Mouse (Mus musculus): ENCODE data around the gene Zfp423.

GRCm38 (mm10) chr8:87893547-87893946 lies 65.8 kb downstream of the Zfp423 start:
- TF ChIP-seq POLR2A (IDR thresholded peaks at IDR 0.05; ENCODE audit: borderline replicate concordance, extremely low read depth, low read depth, low read length) (no peak), CTCF (IDR thresholded peaks at IDR 0.05; ENCODE audit: insufficient read depth, low read length) (no peak)
